Mouse (Mus musculus) intestine, postnatal 0 days (tissue): ENCODE data around the gene Cbr3. TPM values are rescaled to one million over a fixed set of nuclear protein-coding genes. Genes with fewer than 3 reads are reported as not detected.
"Not testable (repeated sequence)": the region's sequence is repeated elsewhere in the genome, so short reads cannot be mapped to it uniquely, and the experiment has no call there.

Experiments used
- ATAC-seq: fragments of 200-750 bp; cut with Nextera tagmentation; 2 replicates; pipeline ENCODE4 v1.8.0; 2017; ENCODE audit warnings: mild to moderate bottlenecking, moderate TSS enrichment, moderate library complexity
- H3K27ac ChIP-seq: fragments of 300-500 bp; sonication (generic); 2 replicates; pipeline ENCODE4 v1.5.1; 2014; ENCODE audit warnings: mild to moderate bottlenecking, low read depth, low read length, moderate library complexity
- H3K27me3 ChIP-seq: fragments of 300-500 bp; sonication (generic); replicated peaks from 2 replicates; pipeline ENCODE4 v1.6.1; 2014; ENCODE audit warnings: low read length, mixed read lengths; ENCODE audit not compliant: control insufficient read depth, insufficient read depth
- H3K36me3 ChIP-seq: fragments of 300-500 bp; sonication (generic); 2 replicates; pipeline ENCODE4 v1.6.1; 2014; ENCODE audit warnings: mild to moderate bottlenecking, moderate library complexity; ENCODE audit not compliant: control insufficient read depth, insufficient read depth
- H3K4me1 ChIP-seq: fragments of 300-500 bp; sonication (generic); replicated peaks from 2 replicates; pipeline ENCODE4 v1.6.1; 2014; ENCODE audit warnings: antibody characterized with exemption, low read length, mixed read lengths; ENCODE audit not compliant: control insufficient read depth, insufficient read depth
- H3K4me2 ChIP-seq: fragments of 300-500 bp; sonication (generic); replicated peaks from 2 replicates; pipeline ENCODE4 v1.6.1; 2014; ENCODE audit warnings: low read depth, mild to moderate bottlenecking, moderate library complexity
- H3K4me3 ChIP-seq: fragments of 300-500 bp; sonication (generic); 2 replicates; pipeline ENCODE4 v1.5.1; 2014; ENCODE audit warnings: low read depth, low read length
- H3K9ac ChIP-seq: fragments of 300-500 bp; sonication (generic); 2 replicates; pipeline ENCODE4 v1.6.1; 2014; ENCODE audit warnings: mild to moderate bottlenecking, low read depth, low read length
- H3K9me3 ChIP-seq: fragments of 300-500 bp; sonication (generic); 2 replicates; pipeline ENCODE4 v1.6.1; 2016; ENCODE audit warnings: mixed run types; ENCODE audit not compliant: control insufficient read depth
- CTCF ChIP-seq: sonication (generic); IDR thresholded peaks from 2 replicates; pipeline ENCODE4 v1.5.1; 2016; ENCODE audit warnings: low read depth, mild to moderate bottlenecking, control low read depth, antibody characterized with exemption, moderate library complexity
- WGBS: fragments of 180-500 bp; shearing (Covaris S2); extraction: QIAGEN DNeasy Blood & Tissue Kit; methylation state at CpG from one replicate; pipeline ENCODE4 v1.1.7; 2014; 5-methylcytosine and 5-hydroxymethylcytosine counted together
- polyA plus RNA-seq: library from polyadenylated mRNA; unstranded; fragments of >200 nt; fragmentation: Nextera tagmentation; extraction: Ambion mirVana; gene quantifications from 2 replicates; pipeline ENCODE4 v1.2.1, GENCODE M21; 2015

Cbr3 gene
- polyA plus RNA-seq, 1 experiment from 2014 or later: 5.9 TPM

GRCm38 (mm10) chr16:93684441-93684840 lies 1.4 kb downstream of the Cbr3 start:
- no peak for TF ChIP-seq CTCF
- H3K4me3 ChIP-seq: peak overlapping the region; percentile 51; the same call in 1 of the 2 replicates
- H3K27ac ChIP-seq: no peak overlapping the region
- no peaks in the 10 kb centered on the region for H3K9me3 ChIP-seq
- no peaks in the 10 kb centered on the region for H3K36me3 ChIP-seq
- WGBS: 59% methylated on average over 7 of the region's 7 CpGs
- peaks cover 15% of the 10 kb centered on the region for H3K27me3 ChIP-seq
- H3K9ac ChIP-seq: no peak overlapping the region
- no peak for ATAC-seq
- H3K4me2 ChIP-seq: peak overlapping the region; percentile 97; the same call in 1 of the 2 replicates
- H3K4me1 ChIP-seq: 0 out of 2 replicates have a peak, but pooled peaks cover 3% of the 10 kb centered on the region

GRCm38 (mm10) chr16:93685783-93686182 lies 2.8 kb downstream of the Cbr3 start:
- peaks cover 15% of the 10 kb centered on the region for H3K27me3 ChIP-seq
- TF ChIP-seq CTCF: peak; percentile 55
- not testable (repeated sequence) for H3K4me3 ChIP-seq, H3K9me3 ChIP-seq, H3K4me1 ChIP-seq, ATAC-seq, H3K27ac ChIP-seq, H3K36me3 ChIP-seq, H3K9ac ChIP-seq, H3K4me2 ChIP-seq
- WGBS: 93% methylated on average over 3 of the region's 3 CpGs

- 69% methylated on average over 6 of the region's 7 CpGs for WGBS
- H3K4me1 ChIP-seq: 0 out of 2 replicates have a peak, but pooled peaks cover 3% of the 10 kb centered on the region
- no peaks in the 10 kb centered on the region for H3K9me3 ChIP-seq
Observed at GRCm38 (mm10) chr16:93686421-93686820, 3.4 kb downstream of the Cbr3 start.

GRCm38 (mm10) chr16:93686945-93687344 lies 3.9 kb downstream of the Cbr3 start:
- Histone ChIP-seq H3K36me3 (no peaks in the 10 kb centered on the region; the same call in 1 of the 2 replicates), H3K27ac (no peak overlapping the region), H3K4me1 (0 out of 2 replicates have a peak, but pooled peaks cover 3% of the 10 kb centered on the region), H3K4me2 (peak overlapping the region; percentile 50), H3K9ac (no peak overlapping the region), H3K9me3 (no peaks in the 10 kb centered on the region), H3K4me3 (peak overlapping the region; percentile 8), H3K27me3 (peaks cover 10% of the 10 kb centered on the region)
- TF ChIP-seq CTCF: peak; percentile 72
- WGBS: 29% methylated on average over 5 of the region's 5 CpGs
- no peak for ATAC-seq

More at GRCm38 (mm10) chr16:93686421-93686820, 3.4 kb downstream of the Cbr3 start:
- H3K4me2 ChIP-seq: peak overlapping the region; percentile 50; the same call in 1 of the 2 replicates
- no peak for TF ChIP-seq CTCF
- H3K36me3 ChIP-seq: no peaks in the 10 kb centered on the region; the same call in 1 of the 2 replicates
- H3K27ac ChIP-seq: no peak overlapping the region
- H3K4me3 ChIP-seq: peak overlapping the region; percentile 8; the same call in 1 of the 2 replicates
- H3K27me3 ChIP-seq: peaks cover 13% of the 10 kb centered on the region
- ATAC-seq: no peak
- no peak overlapping the region for H3K9ac ChIP-seq

- WGBS: 69% methylated on average over 6 of the region's 6 CpGs
- no peaks in the 10 kb centered on the region; the same call in 1 of the 2 replicates for H3K36me3 ChIP-seq
- H3K9ac ChIP-seq: no peak overlapping the region
- no peak for ATAC-seq
- no peaks in the 10 kb centered on the region for H3K4me1 ChIP-seq
- H3K27me3 ChIP-seq: no peaks in the 10 kb centered on the region; the same call in 1 of the 2 replicates
- TF ChIP-seq CTCF: no peak
- H3K27ac ChIP-seq: no peak overlapping the region
- no peaks in the 10 kb centered on the region for H3K9me3 ChIP-seq
- no peak overlapping the region for H3K4me3 ChIP-seq
- H3K4me2 ChIP-seq: no peak overlapping the region
Observed at GRCm38 (mm10) chr16:93691206-93691841, 8.3 kb downstream of the Cbr3 start.

GRCm38 (mm10) chr16:93692744-93693143 lies 9.7 kb downstream of the Cbr3 start:
- Histone ChIP-seq H3K4me1 (no peaks in the 10 kb centered on the region), H3K9me3 (no peaks in the 10 kb centered on the region), H3K27ac (no peak overlapping the region), H3K4me3 (no peak overlapping the region), H3K4me2 (no peak overlapping the region), H3K36me3 (no peaks in the 10 kb centered on the region; the same call in 1 of the 2 replicates), H3K9ac (no peak overlapping the region), H3K27me3 (no peaks in the 10 kb centered on the region)
- TF ChIP-seq CTCF: no peak
- WGBS: 66% methylated on average over 2 of the region's 2 CpGs
- no peak for ATAC-seq
